Mouse (Mus musculus) ES-E14 (cell line): Measurements from ENCODE around the gene Vdr. TPM values are rescaled to one million over a fixed set of nuclear protein-coding genes. Genes with fewer than 3 reads are reported as not detected.

Source experiments
- DNase-seq: peaks from one replicate; pipeline ENCODE4 v3.0.0-alpha.2; 2013; ENCODE audit warnings: low read depth, low spot score
- H3K27ac ChIP-seq: 2 replicates; pipeline ENCODE4 v1.5.1; 2012; ENCODE audit warnings: low read depth, mild to moderate bottlenecking, low read length, moderate library complexity, mixed read lengths; ENCODE audit not compliant: poor library complexity, insufficient read depth, severe bottlenecking
- H3K36me3 ChIP-seq: 2 replicates; pipeline ENCODE4 v1.6.1; 2012; ENCODE audit warnings: mild to moderate bottlenecking, low read length, moderate library complexity, mixed read lengths; ENCODE audit not compliant: control insufficient read depth, poor library complexity, insufficient read depth, severe bottlenecking
- H3K4me1 ChIP-seq, 2 experiments: fragments of 150-350 bp in 1 of 2; sonication (generic) in 1 of 2; 2 replicates each; pipeline ENCODE4 v1.6.1; 2012; ENCODE audit warnings: low read length in 2 of 2, mild to moderate bottlenecking in 1 of 2, mixed read lengths in 1 of 2; ENCODE audit not compliant: control insufficient read depth in 2 of 2, insufficient read depth in 2 of 2, poor library complexity in 1 of 2
- H3K4me3 ChIP-seq, 2 experiments: fragments of 150-350 bp in 1 of 2; sonication (generic) in 1 of 2; 2 replicates each; pipeline ENCODE4 v1.5.1; 2012; ENCODE audit warnings: low read length in 2 of 2, low read depth in 1 of 2, mild to moderate bottlenecking in 1 of 2, mixed read lengths in 1 of 2; ENCODE audit not compliant: insufficient read depth in 1 of 2, poor library complexity in 1 of 2, severe bottlenecking in 1 of 2
- H3K9ac ChIP-seq: 2 replicates; pipeline ENCODE4 v1.6.1; 2012; ENCODE audit warnings: low read depth, mild to moderate bottlenecking, low read length, mixed read lengths; ENCODE audit not compliant: poor library complexity, insufficient read depth, severe bottlenecking
- H3K9me3 ChIP-seq: fragments of 150-350 bp; sonication (generic); 2 replicates; pipeline ENCODE4 v1.6.1; 2012; ENCODE audit warnings: low read depth, mild to moderate bottlenecking, low read length; ENCODE audit not compliant: control insufficient read depth, insufficient read depth
- CHD2 ChIP-seq: IDR thresholded peaks from 2 replicates; pipeline ENCODE4 v1.6.1; 2014; ENCODE audit warnings: mild to moderate bottlenecking, low read depth, low read length, inconsistent platforms
- HCFC1 ChIP-seq: IDR thresholded peaks from 2 replicates; pipeline ENCODE4 v1.6.1; 2012; ENCODE audit warnings: low read length, inconsistent platforms, borderline replicate concordance; ENCODE audit not compliant: insufficient read depth
- MAFK ChIP-seq: IDR thresholded peaks from 2 replicates; pipeline ENCODE4 v1.6.1; 2014; ENCODE audit warnings: mild to moderate bottlenecking, low read depth, low read length, inconsistent platforms; ENCODE audit not compliant: insufficient read depth
- ZC3H11A ChIP-seq: IDR thresholded peaks from 2 replicates; pipeline ENCODE4 v1.6.1; 2012; ENCODE audit warnings: low read depth, mild to moderate bottlenecking, inconsistent platforms, low read length, borderline replicate concordance
- ZNF384 ChIP-seq: IDR thresholded peaks from 2 replicates; pipeline ENCODE4 v1.6.1; 2012; ENCODE audit warnings: low read depth, low read length, inconsistent platforms
- in situ Hi-C, 2 experiments: fragments of 600-800 bp; cut with MboI; formaldehyde crosslinking; loops; one replicate each; pipeline ENCODE4 v1.15.1; 2025; ENCODE audit warnings: low sequenced_read_pairs in 2 of 2, inconsistent platforms in 1 of 2; ENCODE audit not compliant: unreplicated experiment in 2 of 2
- total RNA-seq: library from RNA; depleted of rRNA; stranded (reverse); fragments of 300-350 nt; gene quantifications from 2 replicates; pipeline ENCODE4 v1.2.3, GENCODE M21; 2012

The Vdr gene
- total RNA-seq, 1 experiment = 0.22 TPM

DNA sequence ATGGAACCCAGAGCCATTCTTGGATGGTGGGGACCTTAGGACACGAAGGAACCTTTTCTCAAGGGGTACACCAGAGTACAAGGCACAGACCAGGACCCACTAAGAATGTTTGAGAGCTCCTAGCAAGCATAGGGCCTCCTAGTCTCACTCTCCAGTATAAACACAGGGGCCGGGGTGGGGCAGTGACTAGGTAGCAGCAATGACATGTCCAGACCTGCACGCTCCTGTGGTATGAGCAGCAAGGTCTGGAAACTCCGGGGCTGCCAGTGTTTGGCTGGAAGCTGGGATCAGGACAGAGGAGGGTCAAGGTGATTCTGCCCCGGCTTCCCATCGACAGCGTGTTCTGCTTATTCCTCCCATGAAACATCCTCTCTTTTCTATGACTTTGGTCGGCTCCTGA is 34.6 kb downstream of the Vdr start:
- no peaks in the 10 kb centered on the region for H3K9me3 ChIP-seq
- H3K36me3 ChIP-seq = no peaks in the 10 kb centered on the region
- no peak for DNase-seq
- TF ChIP-seq MAFK (no peak), ZNF384 (no peak)
- H3K4me3 ChIP-seq = no peak overlapping the region
- H3K9ac ChIP-seq = no peak overlapping the region
- H3K4me1 ChIP-seq = peaks cover 0 to 5% of the 10 kb centered on the region in 2 experiments; a peak in 1 of 4 replicates
- in situ Hi-C loops = no loop called here
- H3K27ac ChIP-seq = no peak overlapping the region

DNA sequence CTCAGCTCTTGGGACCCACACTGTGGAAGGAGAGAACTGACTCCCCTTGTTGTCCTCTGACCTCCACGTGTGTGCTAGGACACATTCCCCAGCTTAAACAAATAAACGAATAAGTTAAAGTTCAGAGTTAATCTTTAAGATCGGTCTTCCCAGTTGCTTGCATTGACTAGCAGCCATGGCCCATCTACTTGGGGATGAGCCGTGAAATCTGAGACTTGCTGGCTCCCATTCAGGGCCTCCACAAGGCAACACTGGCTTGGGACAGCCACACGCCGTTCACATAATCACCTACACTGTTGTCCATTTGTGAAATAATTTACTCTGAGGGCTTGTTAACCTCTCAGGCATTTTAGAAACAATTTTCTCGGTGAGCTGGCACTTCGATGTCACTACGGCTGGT is 36.7 kb downstream of the Vdr start:
- Histone ChIP-seq H3K36me3 (no peaks in the 10 kb centered on the region), H3K4me3 (no peak overlapping the region), H3K9me3 (no peaks in the 10 kb centered on the region), H3K27ac (no peak overlapping the region), H3K9ac (no peak overlapping the region), H3K4me1 (peaks cover 0 to 5% of the 10 kb centered on the region in 2 experiments; a peak in 1 of 4 replicates)
- TF ChIP-seq ZNF384 (no peak), HCFC1 (no peak), MAFK (no peak), CHD2 (no peak), ZC3H11A (no peak)
- in situ Hi-C loops = no loop called here
- no peak for DNase-seq

DNA sequence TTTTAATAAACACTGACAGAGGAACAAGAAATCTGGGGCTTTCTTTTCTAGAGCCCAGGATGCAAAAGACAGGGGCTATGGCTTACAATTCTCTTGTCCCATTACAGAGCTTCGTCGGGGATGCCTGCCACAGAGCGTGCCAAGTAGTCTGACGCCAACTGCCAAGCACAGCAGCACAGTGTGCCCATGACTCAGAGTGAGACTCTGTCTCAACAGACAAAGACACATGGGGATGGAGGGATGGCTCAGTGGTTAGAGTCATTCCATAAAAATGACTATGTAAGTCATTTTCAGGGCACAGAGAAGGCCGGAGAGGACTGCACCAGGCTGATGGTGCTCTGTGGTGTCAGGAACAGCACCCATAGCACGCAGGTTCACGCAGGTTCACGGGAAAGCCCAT is 38.3 kb downstream of the Vdr start:
- TF ChIP-seq MAFK = no peak
- TF ChIP-seq CHD2 = no peak
- no peak for TF ChIP-seq HCFC1
- no peak for TF ChIP-seq ZC3H11A
- TF ChIP-seq ZNF384 = no peak
- no peaks in the 10 kb centered on the region for H3K9me3 ChIP-seq
- no peak overlapping the region for H3K9ac ChIP-seq
- DNase-seq = no peak
- H3K27ac ChIP-seq = no peak overlapping the region
- no peaks in the 10 kb centered on the region for H3K36me3 ChIP-seq
- in situ Hi-C loops = no loop called here
- peaks cover 0 to 5% of the 10 kb centered on the region in 2 experiments; a peak in 1 of 4 replicates for H3K4me1 ChIP-seq
- no peak overlapping the region for H3K4me3 ChIP-seq

DNA sequence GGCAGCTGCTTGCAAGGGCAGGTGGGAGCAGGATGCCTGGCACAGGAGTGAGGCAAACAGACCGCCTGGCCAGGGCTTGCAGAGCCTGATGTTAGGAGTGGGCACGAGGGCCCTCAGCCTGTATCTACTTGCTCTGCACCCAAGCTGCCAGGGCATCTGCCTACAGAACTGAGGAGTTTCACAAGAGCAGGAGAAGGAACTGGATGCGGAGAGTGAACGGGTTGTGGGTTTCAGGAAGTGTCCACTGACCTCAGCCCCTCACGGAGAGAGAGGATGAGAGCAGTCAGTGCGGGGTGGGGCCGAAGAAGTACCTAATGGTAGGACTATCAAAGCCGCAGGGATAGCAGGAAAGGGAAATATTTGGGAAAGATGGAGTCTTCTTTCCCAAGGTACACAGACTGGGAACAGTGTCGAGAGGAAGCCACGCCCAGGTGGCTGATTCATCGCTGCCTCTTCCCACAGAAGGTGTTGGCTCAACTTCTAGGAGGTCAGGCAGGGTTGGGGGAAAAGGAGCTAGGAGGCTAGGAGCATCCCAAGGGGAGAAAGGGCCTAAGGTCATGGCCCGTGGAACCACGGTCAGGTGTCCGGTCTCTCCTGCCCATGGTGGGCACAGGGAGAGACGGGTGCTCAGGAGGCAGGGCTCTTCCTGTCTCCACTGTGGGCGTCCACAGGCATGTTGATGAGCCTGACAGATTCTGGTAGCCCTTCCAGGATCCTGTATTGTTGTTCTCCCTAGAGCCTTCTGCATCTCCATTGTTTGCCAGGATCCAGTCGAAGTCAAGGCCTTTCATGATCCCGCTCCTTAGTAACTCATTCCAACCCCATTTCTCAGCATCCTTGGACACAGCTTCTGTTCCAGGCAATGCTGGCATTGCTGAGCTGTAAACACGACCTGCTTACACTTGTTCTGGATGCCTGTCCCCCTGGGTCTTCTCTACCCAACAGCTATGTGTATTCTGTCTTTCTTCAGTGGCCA is 39.1 kb downstream of the Vdr start:
- in situ Hi-C loops = no loop called here
- no peak for TF ChIP-seq CHD2
- no peak for TF ChIP-seq ZC3H11A
- no peak for TF ChIP-seq MAFK
- no peak for TF ChIP-seq ZNF384
- TF ChIP-seq HCFC1 = no peak
- 0 out of 4 replicates have a peak, but pooled peaks cover 0 to 2% of the 10 kb centered on the region in 2 experiments for H3K4me1 ChIP-seq

More for the DNA sequence above, 39.1 kb downstream of the Vdr start:
- no peak overlapping the region for H3K27ac ChIP-seq
- H3K4me3 ChIP-seq = no peak overlapping the region
- H3K9me3 ChIP-seq = no peaks in the 10 kb centered on the region
- no peak overlapping the region for H3K9ac ChIP-seq
- no peaks in the 10 kb centered on the region for H3K36me3 ChIP-seq
- no peak for DNase-seq
